Mouse (Mus musculus): ENCODE data around the gene Pbx3. TPM values are rescaled to one million over a fixed set of nuclear protein-coding genes. Genes with fewer than 3 reads are reported as not detected.

Pbx3 gene
- polyA plus RNA-seq, 1 experiment, result 3.2 TPM

DNA sequence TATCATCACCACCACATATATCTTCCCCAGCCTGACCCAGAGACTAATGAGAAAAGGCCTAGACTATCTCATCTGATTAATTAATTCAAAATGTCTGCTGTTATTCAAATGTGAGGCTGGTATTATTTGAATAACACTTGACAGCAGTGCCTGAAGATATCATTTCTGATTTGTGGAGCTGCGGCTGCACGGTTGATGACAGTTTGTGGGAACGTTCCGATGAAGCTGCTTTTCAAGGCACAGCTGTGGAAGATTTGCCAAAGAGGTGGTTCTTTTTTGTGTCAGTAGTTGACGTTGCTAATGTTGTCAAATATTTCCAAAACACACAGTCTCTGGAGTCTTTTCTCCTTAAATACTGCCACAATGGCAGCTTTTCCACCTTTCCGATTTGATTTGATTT lies 25.8 kb downstream of the Pbx3 start:
- H3K4me3 ChIP-seq (ENCODE audit: control insufficient read depth, insufficient read depth, low read length), result no peak overlapping the region
- no peak for DNase-seq
- 92% methylated on average over 6 of the region's 6 CpGs for WGBS
- no peaks in the 10 kb centered on the region for H3K36me3 ChIP-seq (ENCODE audit: control insufficient read depth, insufficient read depth, low read length)
- no peak for TF ChIP-seq CTCF (IDR thresholded peaks at IDR 0.05; ENCODE audit: borderline replicate concordance, control insufficient read depth, extremely low read depth, insufficient read depth, low read length, poor library complexity)
- TF ChIP-seq POLR2A (IDR thresholded peaks at IDR 0.05; ENCODE audit: control insufficient read depth, extremely low read depth, insufficient read depth, low read length, poor library complexity), result no peak
- H3K27me3 ChIP-seq (ENCODE audit: control insufficient read depth, insufficient read depth, low read length), result no peaks in the 10 kb centered on the region
- H3K4me1 ChIP-seq (replicated peaks; ENCODE audit: control insufficient read depth, insufficient read depth, low read length), result no peaks in the 10 kb centered on the region
- H3K27ac ChIP-seq (ENCODE audit: control insufficient read depth, insufficient read depth, low read length), result no peak overlapping the region

DNA sequence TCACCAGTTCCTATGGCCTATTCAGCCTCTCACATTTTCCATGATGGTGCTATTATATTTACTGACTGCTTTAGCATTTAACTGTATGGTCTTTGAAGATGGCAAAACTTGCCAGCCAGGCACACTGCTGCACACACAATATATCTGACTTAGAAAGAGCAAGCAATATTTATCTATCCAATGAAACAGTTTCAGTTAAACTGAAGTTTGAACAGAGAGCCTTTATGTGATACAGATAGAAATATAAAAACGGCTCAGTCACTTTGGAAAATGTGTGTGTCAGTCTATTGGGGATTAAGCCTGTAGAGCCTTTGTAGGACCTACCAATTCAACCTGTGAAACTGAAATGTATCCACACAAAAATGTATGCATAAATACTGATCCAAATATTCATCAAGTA lies 74.3 kb downstream of the Pbx3 start:
- no peak for TF ChIP-seq CTCF (IDR thresholded peaks at IDR 0.05; ENCODE audit: borderline replicate concordance, control insufficient read depth, extremely low read depth, insufficient read depth, low read length, poor library complexity)
- no peak for TF ChIP-seq POLR2A (IDR thresholded peaks at IDR 0.05; ENCODE audit: control insufficient read depth, extremely low read depth, insufficient read depth, low read length, poor library complexity)
- H3K4me1 ChIP-seq (replicated peaks; ENCODE audit: control insufficient read depth, insufficient read depth, low read length), result no peaks in the 10 kb centered on the region
- H3K4me3 ChIP-seq (ENCODE audit: control insufficient read depth, insufficient read depth, low read length), result no peak overlapping the region
- no peaks in the 10 kb centered on the region for H3K27me3 ChIP-seq (ENCODE audit: control insufficient read depth, insufficient read depth, low read length)
- no peak overlapping the region for H3K27ac ChIP-seq (ENCODE audit: control insufficient read depth, insufficient read depth, low read length)
- no peak for DNase-seq
- no peaks in the 10 kb centered on the region for H3K36me3 ChIP-seq (ENCODE audit: control insufficient read depth, insufficient read depth, low read length)
- 94% methylated on average over 1 of the region's 1 CpGs for WGBS

GRCm38 (mm10) chr2:34298202-34298601 lies 74.7 kb downstream of the Pbx3 start:
- Histone ChIP-seq H3K4me3 (ENCODE audit: control insufficient read depth, insufficient read depth, low read length) (no peak overlapping the region), H3K27me3 (ENCODE audit: control insufficient read depth, insufficient read depth, low read length) (no peaks in the 10 kb centered on the region), H3K4me1 (replicated peaks; ENCODE audit: control insufficient read depth, insufficient read depth, low read length) (no peaks in the 10 kb centered on the region), H3K27ac (ENCODE audit: control insufficient read depth, insufficient read depth, low read length) (no peak overlapping the region), H3K36me3 (ENCODE audit: control insufficient read depth, insufficient read depth, low read length) (no peaks in the 10 kb centered on the region)
- 98% methylated on average over 3 of the region's 3 CpGs for WGBS
- DNase-seq, result no peak
- TF ChIP-seq POLR2A (IDR thresholded peaks at IDR 0.05; ENCODE audit: control insufficient read depth, extremely low read depth, insufficient read depth, low read length, poor library complexity) (no peak), CTCF (IDR thresholded peaks at IDR 0.05; ENCODE audit: borderline replicate concordance, control insufficient read depth, extremely low read depth, insufficient read depth, low read length, poor library complexity) (no peak)

- 95% methylated on average over 1 of the region's 1 CpGs for WGBS
- TF ChIP-seq CTCF (IDR thresholded peaks at IDR 0.05; ENCODE audit: borderline replicate concordance, control insufficient read depth, extremely low read depth, insufficient read depth, low read length, poor library complexity), result no peak
- no peak for TF ChIP-seq POLR2A (IDR thresholded peaks at IDR 0.05; ENCODE audit: control insufficient read depth, extremely low read depth, insufficient read depth, low read length, poor library complexity)
- no peak overlapping the region for H3K4me3 ChIP-seq (ENCODE audit: control insufficient read depth, insufficient read depth, low read length)
- DNase-seq, result no peak
- H3K27me3 ChIP-seq (ENCODE audit: control insufficient read depth, insufficient read depth, low read length), result no peaks in the 10 kb centered on the region
- no peaks in the 10 kb centered on the region for H3K4me1 ChIP-seq (replicated peaks; ENCODE audit: control insufficient read depth, insufficient read depth, low read length)
- no peak overlapping the region for H3K27ac ChIP-seq (ENCODE audit: control insufficient read depth, insufficient read depth, low read length)
- H3K36me3 ChIP-seq (ENCODE audit: control insufficient read depth, insufficient read depth, low read length), result no peaks in the 10 kb centered on the region
These were observed 83.2 kb downstream of the Pbx3 start for GRCm38 (mm10) chr2:34289726-34290125.

- 85% methylated on average over 2 of the region's 2 CpGs for WGBS
- Histone ChIP-seq H3K4me3 (ENCODE audit: control insufficient read depth, insufficient read depth, low read length) (no peak overlapping the region), H3K27ac (ENCODE audit: control insufficient read depth, insufficient read depth, low read length) (no peak overlapping the region), H3K27me3 (ENCODE audit: control insufficient read depth, insufficient read depth, low read length) (no peaks in the 10 kb centered on the region), H3K36me3 (ENCODE audit: control insufficient read depth, insufficient read depth, low read length) (no peaks in the 10 kb centered on the region), H3K4me1 (replicated peaks; ENCODE audit: control insufficient read depth, insufficient read depth, low read length) (no peaks in the 10 kb centered on the region)
- no peak for DNase-seq
- TF ChIP-seq POLR2A (IDR thresholded peaks at IDR 0.05; ENCODE audit: control insufficient read depth, extremely low read depth, insufficient read depth, low read length, poor library complexity), result no peak
- TF ChIP-seq CTCF (IDR thresholded peaks at IDR 0.05; ENCODE audit: borderline replicate concordance, control insufficient read depth, extremely low read depth, insufficient read depth, low read length, poor library complexity), result no peak
These were observed 88.7 kb downstream of the Pbx3 start for GRCm38 (mm10) chr2:34284239-34284638.

DNA sequence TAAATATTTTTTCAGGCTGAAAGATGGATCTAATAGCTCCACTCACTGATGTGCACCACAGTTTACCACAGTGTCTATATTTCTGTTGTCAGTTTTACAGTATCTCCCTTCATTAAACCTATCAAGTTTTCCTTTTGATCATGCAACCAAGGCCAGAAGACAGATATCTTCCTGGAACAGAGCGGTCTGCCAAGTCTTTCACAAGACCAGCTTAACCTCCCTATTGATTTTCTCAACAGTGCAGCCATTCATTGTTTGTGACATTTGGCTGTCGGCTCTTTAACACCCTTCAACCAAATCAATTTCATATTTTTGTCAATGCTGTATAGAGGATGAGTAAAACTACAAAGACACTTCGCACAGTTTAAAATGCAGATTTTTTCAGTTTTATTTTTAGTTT lies 91.9 kb downstream of the Pbx3 start:
- Histone ChIP-seq H3K4me3 (ENCODE audit: control insufficient read depth, insufficient read depth, low read length) (no peak overlapping the region), H3K27me3 (ENCODE audit: control insufficient read depth, insufficient read depth, low read length) (no peaks in the 10 kb centered on the region), H3K4me1 (replicated peaks; ENCODE audit: control insufficient read depth, insufficient read depth, low read length) (no peaks in the 10 kb centered on the region), H3K27ac (ENCODE audit: control insufficient read depth, insufficient read depth, low read length) (no peak overlapping the region), H3K36me3 (ENCODE audit: control insufficient read depth, insufficient read depth, low read length) (no peaks in the 10 kb centered on the region)
- WGBS, result 96% methylated on average over 3 of the region's 3 CpGs
- TF ChIP-seq POLR2A (IDR thresholded peaks at IDR 0.05; ENCODE audit: control insufficient read depth, extremely low read depth, insufficient read depth, low read length, poor library complexity) (no peak), CTCF (IDR thresholded peaks at IDR 0.05; ENCODE audit: borderline replicate concordance, control insufficient read depth, extremely low read depth, insufficient read depth, low read length, poor library complexity) (no peak)
- DNase-seq, result no peak

- WGBS, result 89% methylated on average over 6 of the region's 6 CpGs
- Histone ChIP-seq H3K4me1 (replicated peaks; ENCODE audit: control insufficient read depth, insufficient read depth, low read length) (no peaks in the 10 kb centered on the region), H3K27ac (ENCODE audit: control insufficient read depth, insufficient read depth, low read length) (no peak overlapping the region), H3K4me3 (ENCODE audit: control insufficient read depth, insufficient read depth, low read length) (no peak overlapping the region), H3K36me3 (ENCODE audit: control insufficient read depth, insufficient read depth, low read length) (no peaks in the 10 kb centered on the region), H3K27me3 (ENCODE audit: control insufficient read depth, insufficient read depth, low read length) (no peaks in the 10 kb centered on the region)
- no peak for DNase-seq
- TF ChIP-seq CTCF (IDR thresholded peaks at IDR 0.05; ENCODE audit: borderline replicate concordance, control insufficient read depth, extremely low read depth, insufficient read depth, low read length, poor library complexity) (no peak), POLR2A (IDR thresholded peaks at IDR 0.05; ENCODE audit: control insufficient read depth, extremely low read depth, insufficient read depth, low read length, poor library complexity) (no peak)
These were observed 93.2 kb downstream of the Pbx3 start for GRCm38 (mm10) chr2:34279726-34280125.

Measured in thymus, adult 2 months (tissue).